Mouse (Mus musculus): ENCODE measurements around the gene Cyp2j7.
"Not testable (repeated sequence)": the region's sequence is repeated elsewhere in the genome, so short reads cannot be mapped to it uniquely, and the experiment has no call there.

The Cyp2j7 gene

GRCm38 (mm10) chr4:96236559-96236958, at the start of gene Cyp2j7:
Gene Cyp2j7 (minus strand): TSS chr4:96236659.
- DNase-seq = no peak

GRCm38 (mm10) chr4:96276896-96277295, 40.4 kb upstream of the Cyp2j7 start:
- not testable (repeated sequence) for DNase-seq

GRCm38 (mm10) chr4:96273907-96274306, 37.4 kb upstream of the Cyp2j7 start:
- peak; percentile 71 for DNase-seq

- DNase-seq = no peak
These were observed 39.8 kb downstream of the Cyp2j7 start for GRCm38 (mm10) chr4:96196701-96197100.

GRCm38 (mm10) chr4:96189321-96189720, 47.1 kb downstream of the Cyp2j7 start:
- not testable (repeated sequence) for DNase-seq

- DNase-seq = not testable (repeated sequence)
These were observed 47.8 kb downstream of the Cyp2j7 start for GRCm38 (mm10) chr4:96188671-96189070.

GRCm38 (mm10) chr4:96188146-96188545, 48.3 kb downstream of the Cyp2j7 start:
- not testable (repeated sequence) for DNase-seq

- DNase-seq = not testable (repeated sequence)
These were observed 51.7 kb downstream of the Cyp2j7 start for GRCm38 (mm10) chr4:96184716-96185115.

GRCm38 (mm10) chr4:96162839-96163238, 73.6 kb downstream of the Cyp2j7 start:
- DNase-seq = peak; percentile 30

GRCm38 (mm10) chr4:96161575-96161974, 74.9 kb downstream of the Cyp2j7 start:
- no peak for DNase-seq

Data from retina, postnatal 1 day (tissue).